Mouse (Mus musculus): Measurements from ENCODE around the gene Cybb.

DNA sequence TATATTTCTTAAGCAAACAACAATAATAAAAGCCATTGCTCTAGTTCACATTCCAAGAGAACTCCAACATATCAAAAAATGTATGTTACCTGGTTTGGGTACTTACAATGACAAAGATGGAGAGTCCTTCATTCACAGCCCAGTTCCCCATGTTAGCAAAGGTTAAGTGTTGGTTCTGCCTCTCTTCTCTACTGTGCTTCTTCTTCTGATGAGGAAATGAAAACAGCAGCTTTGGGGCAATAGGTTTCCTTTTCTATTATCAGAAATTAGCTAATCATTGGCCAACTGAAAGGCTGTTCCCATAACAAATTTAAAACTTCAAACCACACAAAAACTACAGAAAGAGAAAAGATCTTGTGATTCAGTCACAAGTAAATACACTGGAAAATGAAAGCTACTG is 18.5 kb downstream of the Cybb start:
- TF ChIP-seq POLR2A (IDR thresholded peaks at IDR 0.05; ENCODE audit: borderline replicate concordance, low read depth, low read length) (no peak), CTCF (IDR thresholded peaks at IDR 0.05; ENCODE audit: low read depth, low read length) (no peak)

All from bone marrow macrophage, adult 2 months (primary cell).